Mouse (Mus musculus) kidney, adult 2 months (tissue): ENCODE measurements around the gene Ceacam10.

Experiments used
- CTCF ChIP-seq: fragments of 200-500 bp; conservative IDR thresholded peaks from 2 replicates; pipeline ENCODE4 v1.5.1; 2011; ENCODE audit warnings: low read depth, mild to moderate bottlenecking, control low read depth, low read length, moderate library complexity, mixed read lengths; ENCODE audit not compliant: insufficient read depth, insufficient read length
- POLR2A ChIP-seq: fragments of 200-500 bp; IDR thresholded peaks from one replicate; pipeline ENCODE4 v1.6.1; 2011; ENCODE audit warnings: low read depth, low read length, control low read depth

DNA sequence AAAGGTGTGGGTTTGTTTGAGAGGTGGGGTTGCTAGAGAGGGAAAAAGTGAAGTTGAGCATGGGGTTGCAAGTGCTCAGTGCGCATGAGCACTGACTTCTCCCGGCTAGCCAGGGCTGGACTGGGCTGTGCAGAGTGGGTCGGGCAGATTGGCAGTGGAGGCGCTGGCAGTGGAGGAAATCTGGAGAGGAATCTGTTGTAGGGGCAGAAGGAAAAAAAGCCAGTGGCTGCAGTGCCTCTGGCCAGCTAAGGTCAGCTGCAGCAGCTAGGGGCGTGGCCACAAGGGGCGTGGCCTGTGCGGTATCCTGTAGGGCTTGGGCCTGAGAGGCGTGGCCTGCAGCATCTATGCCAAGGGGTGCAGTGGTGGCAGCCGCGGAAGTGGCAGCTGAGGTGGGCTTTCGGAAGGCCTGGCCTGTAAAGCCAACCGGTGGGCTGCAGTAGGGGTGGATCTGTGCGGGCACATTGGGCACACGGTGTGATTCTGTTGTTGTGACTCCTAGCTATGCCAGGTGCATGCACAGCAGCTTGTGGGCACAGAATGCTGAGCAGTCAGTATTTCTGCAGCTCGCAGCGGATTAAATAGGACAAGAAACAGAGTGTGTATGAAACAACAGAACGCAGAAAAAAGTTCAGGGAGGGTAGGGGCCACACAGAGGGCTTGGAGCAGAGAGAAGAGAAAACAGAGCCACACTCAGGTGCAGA is 40.9 kb upstream of the Ceacam10 start:
- TF ChIP-seq CTCF (no peak), POLR2A (no peak)
